Mouse (Mus musculus) embryo, embryonic 11.5 days (tissue): ENCODE data around the gene Gm2832.
"Not testable (repeated sequence)": the region's sequence is repeated elsewhere in the genome, so short reads cannot be mapped to it uniquely, and the experiment has no call there.

Experiments used
- DNase-seq: peaks from one replicate; pipeline ENCODE4 v3.0.0-alpha.2; 2012; ENCODE audit warnings: low read depth, low spot score

Gene Gm2832

DNA sequence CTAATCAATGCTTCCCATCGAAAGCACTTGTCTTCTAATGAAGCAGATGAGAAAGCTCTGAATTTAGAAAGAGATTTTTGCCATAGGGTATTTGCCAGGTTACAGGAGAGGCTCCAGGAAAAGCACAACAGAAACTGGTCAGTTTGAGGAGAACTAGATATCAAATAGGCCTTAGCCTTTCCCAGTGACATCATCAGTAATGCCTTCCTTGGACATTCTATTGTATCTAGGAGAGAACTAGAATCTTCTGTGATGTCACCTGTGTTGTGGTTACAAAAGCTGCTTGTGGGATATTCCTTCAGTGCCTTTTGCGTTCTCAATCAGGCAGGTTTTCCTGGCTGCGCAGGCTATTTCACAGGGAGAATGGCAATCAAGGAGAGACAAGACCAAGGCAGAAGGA, at the start of gene Gm2832:
Gene Gm2832, plus strand, starts transcription at position 301 of the 400 bp plus-strand sequence.
- DNase-seq: not testable (repeated sequence)

DNA sequence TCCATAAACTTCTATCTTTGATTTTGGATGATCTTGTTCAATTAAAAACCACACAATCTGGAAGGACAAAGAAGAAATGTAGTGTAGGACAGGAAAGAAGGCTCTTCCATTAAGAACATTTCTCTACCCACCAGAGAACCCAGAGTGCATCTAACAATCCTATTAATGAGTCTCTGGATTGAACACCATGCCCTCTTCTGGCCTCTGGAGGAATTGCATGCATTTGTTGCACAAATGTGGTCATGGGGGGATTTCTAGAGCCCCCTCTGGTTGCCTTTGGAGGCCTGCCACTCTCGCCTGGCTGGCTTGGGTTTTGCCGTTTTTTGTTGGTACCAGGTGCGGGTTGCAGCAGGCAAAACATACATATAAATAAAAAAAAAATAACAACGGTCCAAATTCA, 15.3 kb upstream of the Gm2832 start:
- not testable (repeated sequence) for DNase-seq

DNA sequence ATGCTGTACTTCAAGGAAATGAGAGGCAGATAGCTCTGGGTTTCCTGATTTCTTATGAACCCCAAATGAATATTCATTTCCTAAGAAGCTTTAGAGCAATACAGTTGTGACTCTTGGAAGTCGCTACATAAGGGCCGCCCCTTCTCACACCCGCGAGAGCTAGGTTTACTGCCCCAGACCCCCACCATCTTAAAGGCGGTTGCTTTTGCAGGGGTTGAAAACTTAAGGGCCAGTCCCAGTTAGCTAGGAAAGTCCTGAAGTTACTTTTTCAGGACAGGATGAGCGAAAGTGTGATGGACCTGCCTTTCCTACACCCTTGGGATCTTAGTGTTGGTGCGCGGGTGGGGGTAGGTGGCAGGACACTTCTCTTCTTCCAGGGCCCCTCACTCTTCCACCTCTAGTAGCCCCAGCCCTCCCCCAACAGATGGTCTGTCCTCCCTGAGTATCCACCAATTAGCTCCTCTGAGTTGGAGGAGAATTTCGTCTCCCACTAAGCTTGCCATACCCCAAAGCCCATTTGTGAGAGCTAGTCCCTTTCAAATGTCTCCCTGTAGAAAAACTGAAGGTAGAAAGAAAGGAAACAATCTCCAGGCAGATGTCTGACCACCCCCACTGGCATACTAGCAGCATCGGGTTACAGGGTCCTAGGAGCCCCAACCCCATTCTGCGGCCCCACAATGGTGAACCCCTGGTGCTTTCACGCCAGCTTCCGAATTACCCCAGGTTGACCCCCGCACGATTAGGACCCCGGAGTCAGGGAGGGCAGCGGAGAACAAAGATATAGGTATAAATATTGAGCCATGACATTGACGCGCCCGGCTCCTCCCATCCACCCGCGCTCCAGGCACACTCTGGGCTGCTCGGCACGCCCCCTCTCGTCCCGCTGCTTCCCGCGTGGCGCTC, 14.5 kb upstream of the Gm2832 start:
- DNase-seq: not testable (repeated sequence)

DNA sequence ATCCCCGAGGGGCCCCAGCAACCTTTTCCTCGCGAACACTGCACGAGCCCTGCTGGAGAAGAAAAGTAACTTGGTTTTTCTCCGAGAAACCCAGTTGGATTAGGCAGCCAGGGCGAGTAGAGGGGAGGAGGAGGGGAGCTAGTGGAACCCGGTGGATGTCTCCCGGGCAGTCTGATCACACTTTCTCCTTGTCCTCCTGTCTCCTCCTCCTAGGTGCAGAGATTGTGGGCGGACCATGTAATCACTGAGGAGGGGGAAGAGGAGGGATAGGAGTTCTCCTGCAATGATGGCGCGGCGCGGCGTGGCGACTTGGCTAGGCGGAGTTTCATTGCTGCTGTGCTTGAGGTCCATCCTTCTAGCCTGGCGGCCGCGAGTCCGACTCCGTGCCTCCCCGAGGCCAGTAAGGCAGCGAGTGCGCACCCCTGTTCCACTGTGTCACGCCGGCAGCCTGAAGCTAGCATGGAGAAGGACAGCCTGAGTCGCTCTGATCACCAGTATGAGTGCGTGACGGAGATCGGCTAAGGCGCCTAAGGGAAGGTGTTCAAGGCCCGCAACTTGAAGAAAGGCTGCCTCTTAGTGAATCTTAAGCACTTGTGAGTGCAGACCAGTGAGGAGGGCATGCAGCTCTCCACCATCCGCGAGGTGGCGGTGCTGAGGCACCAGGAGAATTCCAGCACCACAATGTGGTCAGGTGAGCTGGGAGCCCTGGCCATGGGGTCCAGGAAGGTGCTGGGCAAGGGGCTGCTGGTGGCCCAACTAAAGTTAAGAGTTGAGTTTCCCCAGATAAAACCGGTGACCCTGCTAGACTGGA, 13.6 kb upstream of the Gm2832 start:
- peak; percentile 1 for DNase-seq

DNA sequence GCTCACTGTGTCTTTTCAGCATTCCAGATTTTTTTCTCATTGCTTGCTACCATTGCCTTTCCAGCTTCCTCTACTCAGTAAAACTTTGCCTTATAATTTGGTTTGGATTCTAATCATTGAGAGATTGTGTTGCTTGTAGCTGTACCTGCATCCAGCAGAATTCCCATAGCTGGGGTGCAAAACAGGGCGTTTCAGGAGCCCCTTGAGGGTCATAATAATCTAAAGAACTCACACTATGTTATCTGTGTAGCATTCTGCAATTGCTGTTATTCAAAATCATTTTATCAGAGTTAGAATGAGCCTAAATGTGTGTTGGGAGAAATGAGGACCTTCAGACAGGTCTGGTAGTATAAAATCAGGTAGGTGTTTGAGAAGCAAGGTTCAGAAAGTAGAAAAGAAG, 7.4 kb downstream of the Gm2832 start:
- not testable (repeated sequence) for DNase-seq
